Mouse (Mus musculus): ENCODE data around the gene Zfp65. TPM values are rescaled to one million over a fixed set of nuclear protein-coding genes. Genes with fewer than 3 reads are reported as not detected.
"Not testable (repeated sequence)": the region's sequence is repeated elsewhere in the genome, so short reads cannot be mapped to it uniquely, and the experiment has no call there.

Gene Zfp65
- polyA plus RNA-seq, 1 experiment from 2014 or later, result 5.8 TPM

GRCm38 (mm10) chr13:67723848-67724479 is 5.0 kb downstream of the Zfp65 start:
- peak overlapping the region; percentile 62 for H3K27ac ChIP-seq
- H3K4me1 ChIP-seq, result 0 out of 2 replicates have a peak, but pooled peaks cover 2% of the 10 kb centered on the region
- H3K4me3 ChIP-seq (replicated peaks), result peak overlapping the region; percentile 85
- peak overlapping the region; percentile 83 for H3K9ac ChIP-seq
- H3K36me3 ChIP-seq, result no peaks in the 10 kb centered on the region
- no peaks in the 10 kb centered on the region for H3K9me3 ChIP-seq
- H3K4me2 ChIP-seq, result peak overlapping the region; percentile 73
- WGBS, result 1% methylated on average over 17 of the region's 17 CpGs
- peak; percentile 93 for ATAC-seq (ENCODE audit: insufficient read depth, low FRiP score, low read depth)
- H3K27me3 ChIP-seq (replicated peaks), result no peaks in the 10 kb centered on the region

DNA sequence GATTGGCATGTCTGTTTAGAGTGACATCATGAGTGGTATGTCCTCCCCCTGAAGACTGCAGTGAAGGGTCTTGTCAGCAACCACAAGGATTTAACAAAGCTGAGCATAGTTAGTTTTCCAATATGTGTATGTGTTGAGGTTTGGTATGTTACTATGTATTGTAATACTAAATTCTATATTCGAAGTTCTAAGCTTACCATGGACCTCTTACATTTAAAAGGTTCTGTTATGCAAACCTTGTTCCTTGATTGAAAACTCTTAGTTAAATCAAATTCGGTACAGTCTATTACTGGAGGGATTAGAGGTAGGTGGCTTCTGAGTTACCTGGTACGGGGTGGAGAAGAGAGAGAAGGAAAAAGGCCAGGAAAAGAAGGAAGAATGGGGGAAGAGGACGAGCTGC is 42.0 kb downstream of the Zfp65 start, which contains the start of gene Zfp738:
Gene Zfp738 (minus strand): TSS at position 101 of the 400 bp plus-strand sequence.
- 78% methylated on average over 4 of the region's 4 CpGs for WGBS
- ATAC-seq (ENCODE audit: insufficient read depth, low FRiP score, low read depth), result no peak
- H3K27me3 ChIP-seq (replicated peaks), result no peaks in the 10 kb centered on the region

GRCm38 (mm10) chr13:67683841-67684240 is 45.1 kb downstream of the Zfp65 start:
- not testable (repeated sequence) for H3K4me1 ChIP-seq; H3K9ac ChIP-seq; H3K27me3 ChIP-seq (replicated peaks); ATAC-seq (ENCODE audit: insufficient read depth, low FRiP score, low read depth); H3K27ac ChIP-seq; H3K9me3 ChIP-seq; H3K36me3 ChIP-seq
- 66% methylated on average over 2 of the region's 2 CpGs for WGBS
- H3K4me3 ChIP-seq (replicated peaks), result peak overlapping the region; percentile 85
- peak overlapping the region; percentile 59 for H3K4me2 ChIP-seq

More for the DNA sequence above, 42.0 kb downstream of the Zfp65 start, which contains the start of gene Zfp738:
- H3K36me3 ChIP-seq, result no peaks in the 10 kb centered on the region
- no peak within 1 kb of the TSS for H3K27ac ChIP-seq
- H3K4me2 ChIP-seq, result no peak within 1 kb of the TSS
- H3K4me3 ChIP-seq (replicated peaks), result no peak within 1 kb of the TSS
- no peaks in the 10 kb centered on the region for H3K9me3 ChIP-seq
- H3K9ac ChIP-seq, result no peak within 1 kb of the TSS
- 0 out of 2 replicates have a peak, but pooled peaks cover 2% of the 10 kb centered on the region for H3K4me1 ChIP-seq

GRCm38 (mm10) chr13:67682959-67683735 is 45.8 kb downstream of the Zfp65 start:
- not testable (repeated sequence) for H3K36me3 ChIP-seq; H3K9me3 ChIP-seq; H3K27ac ChIP-seq; H3K4me1 ChIP-seq; H3K27me3 ChIP-seq (replicated peaks)
- peak overlapping the region; percentile 51 for H3K9ac ChIP-seq
- peak; percentile 99 for ATAC-seq (ENCODE audit: insufficient read depth, low FRiP score, low read depth)
- WGBS, result 10% methylated on average over 16 of the region's 16 CpGs
- peak overlapping the region; percentile 59 for H3K4me2 ChIP-seq
- peak overlapping the region; percentile 85 for H3K4me3 ChIP-seq (replicated peaks)

DNA sequence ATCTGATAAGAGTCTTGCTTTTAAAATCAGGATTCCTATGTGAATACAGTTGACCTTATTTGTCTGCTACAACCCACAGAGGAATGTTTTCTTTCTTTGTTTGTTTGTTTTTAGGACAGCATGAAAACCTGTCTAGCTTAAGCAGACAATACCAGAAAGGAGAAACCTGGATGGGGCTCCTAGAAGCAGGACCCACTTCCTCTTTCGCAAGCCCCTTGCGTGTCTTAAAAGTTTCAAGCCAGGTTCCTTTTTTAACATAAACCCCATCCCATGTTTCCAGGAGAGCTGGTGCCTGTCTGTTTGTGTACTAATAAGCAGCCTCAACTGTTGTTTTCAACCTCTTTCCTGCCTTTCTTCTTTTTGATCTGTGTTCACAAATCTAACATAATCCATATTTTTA is 54.1 kb downstream of the Zfp65 start:
- no peaks in the 10 kb centered on the region for H3K9me3 ChIP-seq
- WGBS, result 95% methylated on average over 2 of the region's 2 CpGs
- no peak for ATAC-seq (ENCODE audit: insufficient read depth, low FRiP score, low read depth)
- no peaks in the 10 kb centered on the region for H3K27me3 ChIP-seq (replicated peaks)
- peaks cover under 1% of the 10 kb centered on the region; the same call in 1 of the 2 replicates for H3K36me3 ChIP-seq
- no peak overlapping the region for H3K4me2 ChIP-seq
- no peaks in the 10 kb centered on the region for H3K4me1 ChIP-seq
- H3K9ac ChIP-seq, result no peak overlapping the region
- H3K4me3 ChIP-seq (replicated peaks), result no peak overlapping the region
- no peak overlapping the region for H3K27ac ChIP-seq

Other genes with a start within 250 kb of the Zfp65 start
- 2.8 and 3.4 TPM in 2 replicates for gene Zfp874b, start 244.9 kb downstream of the Zfp65 start, polyA plus RNA-seq (2015; fragmentation: Nextera tagmentation; extraction: Ambion mirVana)
- gene Zfp58, start 228.6 kb downstream of the Zfp65 start, polyA plus RNA-seq (2015; fragmentation: Nextera tagmentation; extraction: Ambion mirVana), result 12.7 and 13.3 TPM in 2 replicates
- gene Gm26965, start 203.0 kb downstream of the Zfp65 start, polyA plus RNA-seq (2015; fragmentation: Nextera tagmentation; extraction: Ambion mirVana), result not detected in 2 replicates
- gene Zfp87, start 203.0 kb downstream of the Zfp65 start, polyA plus RNA-seq (2015; fragmentation: Nextera tagmentation; extraction: Ambion mirVana), result 19.4 and 20.4 TPM in 2 replicates
- gene Zfp748, start 175.3 kb downstream of the Zfp65 start, polyA plus RNA-seq (2015; fragmentation: Nextera tagmentation; extraction: Ambion mirVana), result 11.8 and 11.9 TPM in 2 replicates
- 3.5 and 4.7 TPM in 2 replicates for gene Zfp729b, start 119.5 kb downstream of the Zfp65 start, polyA plus RNA-seq (2015; fragmentation: Nextera tagmentation; extraction: Ambion mirVana)
- 0.26 TPM in 1 of 2 replicates, not detected in the other for gene Gm49345, start 91.4 kb downstream of the Zfp65 start, polyA plus RNA-seq (2015; fragmentation: Nextera tagmentation; extraction: Ambion mirVana)
- 2.4 and 2.7 TPM in 2 replicates for gene Zfp729a, start 91.4 kb downstream of the Zfp65 start, polyA plus RNA-seq (2015; fragmentation: Nextera tagmentation; extraction: Ambion mirVana)
- gene Zfp738, start 42.1 kb downstream of the Zfp65 start, polyA plus RNA-seq (2015; fragmentation: Nextera tagmentation; extraction: Ambion mirVana), result 8.9 and 12.7 TPM in 2 replicates
- 4.2 and 4.5 TPM in 2 replicates for gene Zfp85, start 26.1 kb upstream of the Zfp65 start, polyA plus RNA-seq (2015; fragmentation: Nextera tagmentation; extraction: Ambion mirVana)
- 2.6 and 3.0 TPM in 2 replicates for gene Zfp493, start 50.5 kb upstream of the Zfp65 start, polyA plus RNA-seq (2015; fragmentation: Nextera tagmentation; extraction: Ambion mirVana)
- gene Zfp273, start 84.6 kb upstream of the Zfp65 start, polyA plus RNA-seq (2015; fragmentation: Nextera tagmentation; extraction: Ambion mirVana), result 6.2 and 7.5 TPM in 2 replicates
- 1.8 and 1.9 TPM in 2 replicates for gene Gm10037, start 101.9 kb upstream of the Zfp65 start, polyA plus RNA-seq (2015; fragmentation: Nextera tagmentation; extraction: Ambion mirVana)
- 0.23 TPM in 1 of 2 replicates, not detected in the other for gene BC048507, start 134.2 kb upstream of the Zfp65 start, polyA plus RNA-seq (2015; fragmentation: Nextera tagmentation; extraction: Ambion mirVana)

Data from stomach, embryonic 15.5 days (tissue).